Mouse (Mus musculus): ENCODE results near the gene Furin.

DNA sequence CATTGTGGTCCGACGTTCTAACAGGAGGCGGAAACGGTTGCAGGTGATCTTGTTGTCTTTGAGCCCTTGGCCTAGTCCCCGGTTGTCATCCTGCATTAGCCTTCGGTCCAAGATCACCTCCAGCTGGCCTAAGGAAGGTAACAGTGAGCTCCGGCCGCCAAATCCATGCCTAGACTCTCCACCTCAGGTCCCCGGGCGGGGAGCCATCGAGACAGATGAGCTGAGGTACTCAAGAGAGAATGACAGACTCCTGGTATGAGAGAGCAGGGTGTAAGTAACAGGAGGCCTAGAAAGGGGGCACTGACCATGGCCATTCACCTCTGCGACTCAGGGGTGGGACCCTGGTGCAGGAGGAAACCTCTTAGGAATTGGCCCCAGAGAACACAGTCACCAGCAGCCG, 48.9 kb downstream of the Furin start:
- TF ChIP-seq POLR2A (IDR thresholded peaks at IDR 0.05; ENCODE audit: extremely low read depth, insufficient read depth, low read length) (no peak), CTCF (IDR thresholded peaks at IDR 0.05; ENCODE audit: low read depth, low read length) (no peak)

Data from liver, adult 2 months (tissue).